ENCODE assay signal across 26 mouse cellular contexts in the genomic region with DNA sequence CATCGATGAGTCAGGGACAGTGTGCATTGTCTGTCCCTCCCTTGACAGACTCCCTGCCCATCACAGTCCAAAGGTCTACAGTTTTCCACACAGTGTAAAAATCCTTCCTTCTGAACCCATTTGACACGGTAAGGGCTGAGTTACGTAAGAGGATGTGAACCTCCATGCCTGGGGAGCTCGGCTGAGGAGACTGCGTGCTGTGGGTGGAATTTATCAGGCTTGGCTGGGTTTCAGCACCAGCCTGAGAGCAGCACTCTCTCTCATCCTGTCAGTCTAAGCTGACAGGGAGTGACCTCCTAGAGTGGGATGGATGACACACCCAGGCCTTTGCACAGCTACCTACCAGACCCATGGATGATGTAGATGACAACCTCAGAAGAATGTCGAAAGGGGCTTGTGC.
DNase-seq lines count a peak whose midpoint lies in the region; ATAC-seq and TF ChIP-seq lines count a peak whose summit lies in the region.
"Had no signal": no experiment of that assay in that cellular context is flagged by ENCODE, and none has a peak within 500 bp of the region (broad histone marks: within the 10 kb centered on the region; RNA-seq: fewer than 3 reads in every experiment).

No protein-coding gene starts in this region.

- H3K27me3 ChIP-seq in kidney, embryonic 16.5 days (ENCODE audit: insufficient read depth, low read length): no peaks in the 10 kb centered on the region
- H3K27me3 ChIP-seq in midbrain, postnatal 0 days (ENCODE audit: insufficient read depth, low read length): no peaks in the 10 kb centered on the region
- H3K27me3 ChIP-seq: embryonic facial prominence, embryonic 13.5 days; forebrain, embryonic 12.5 days; hindbrain, embryonic 15.5 days; limb, embryonic 15.5 days; lung, embryonic 15.5 days; megakaryocyte, embryonic 14.5 days; midbrain, embryonic 13.5 days had no signal

- H3K4me3 ChIP-seq in kidney, embryonic 16.5 days (ENCODE audit: low read length): no peak overlapping the region
- H3K4me3 ChIP-seq in midbrain, postnatal 0 days (ENCODE audit: low read depth, low read length): no peak overlapping the region
- H3K4me3 ChIP-seq: embryonic facial prominence, embryonic 13.5 days; erythroblast, embryonic 14.5 days; forebrain, embryonic 12.5 days; heart, embryonic 10.5 days; hindbrain, embryonic 15.5 days; limb, embryonic 15.5 days; lung, embryonic 15.5 days; megakaryocyte, embryonic 14.5 days; midbrain, embryonic 13.5 days had no signal

- H3K4me1 ChIP-seq in kidney, embryonic 16.5 days (ENCODE audit: insufficient read depth, low read length): no peaks in the 10 kb centered on the region
- no peaks in the 10 kb centered on the region for H3K4me1 ChIP-seq in midbrain, postnatal 0 days (ENCODE audit: insufficient read depth, low read length)
- H3K4me1 ChIP-seq: embryonic facial prominence, embryonic 13.5 days; forebrain, embryonic 12.5 days; heart, embryonic 10.5 days; limb, embryonic 15.5 days; lung, embryonic 15.5 days; megakaryocyte, embryonic 14.5 days; midbrain, embryonic 13.5 days had no signal

- no peaks in the 10 kb centered on the region for H3K9me3 ChIP-seq in kidney, embryonic 16.5 days (ENCODE audit: low read length)
- no peaks in the 10 kb centered on the region for H3K9me3 ChIP-seq in midbrain, postnatal 0 days (ENCODE audit: low read length)
- H3K9me3 ChIP-seq: embryonic facial prominence, embryonic 13.5 days; forebrain, embryonic 12.5 days; heart, embryonic 10.5 days; hindbrain, embryonic 15.5 days; limb, embryonic 15.5 days; lung, embryonic 15.5 days; megakaryocyte, embryonic 14.5 days; midbrain, embryonic 13.5 days had no signal

- no peak for ATAC-seq in kidney, embryonic 16.5 days (ENCODE audit: low FRiP score, low TSS enrichment)
- no peak for ATAC-seq in midbrain, postnatal 0 days (ENCODE audit: low FRiP score)
- ATAC-seq: midbrain, embryonic 13.5 days had no signal

- WGBS in kidney, embryonic 16.5 days: 66% methylated on average over 6 of the region's 6 CpGs
- 68% methylated on average over 6 of the region's 6 CpGs for WGBS in midbrain, postnatal 0 days

- DNase-seq in adrenal gland, postnatal 14 days: peak; percentile 5
- DNase-seq in adrenal gland, adult 18-20 months (ENCODE audit: low spot score in 2 of 2): no peak
- DNase-seq in kidney, adult 8-10 months: peak; percentile 7 to 15
- DNase-seq in right cerebral cortex, postnatal 36 days (ENCODE audit: low spot score in 2 of 2): peak; percentile 22 to 45
- no peak for DNase-seq in right cerebral cortex, postnatal 25 days
- DNase-seq in midbrain, postnatal 0 days (ENCODE audit: low spot score): no peak
- DNase-seq: cerebellum, adult 18-20 months; cerebellum, postnatal 36 days; embryo, embryonic 11 days; gastrocnemius, postnatal 10 days; kidney, postnatal 10 days; lung, postnatal 36 days; right cerebral cortex, postnatal 4 days; thymus, postnatal 25 days had no signal

- H3K4me2 ChIP-seq in kidney, embryonic 16.5 days (replicated peaks; ENCODE audit: low read depth, low read length): no peak overlapping the region
- no peak overlapping the region for H3K4me2 ChIP-seq in midbrain, postnatal 0 days (ENCODE audit: low read depth, low read length, poor library complexity, severe bottlenecking)
- H3K4me2 ChIP-seq: embryonic facial prominence, embryonic 13.5 days; forebrain, embryonic 12.5 days; hindbrain, embryonic 15.5 days; limb, embryonic 15.5 days; lung, embryonic 15.5 days; midbrain, embryonic 13.5 days had no signal

- H3K27ac ChIP-seq in kidney, embryonic 16.5 days (ENCODE audit: low read length): no peak overlapping the region
- no peak overlapping the region for H3K27ac ChIP-seq in midbrain, postnatal 0 days (ENCODE audit: low read depth, low read length)
- H3K27ac ChIP-seq: embryonic facial prominence, embryonic 13.5 days; forebrain, embryonic 12.5 days; heart, embryonic 10.5 days; hindbrain, embryonic 15.5 days; limb, embryonic 15.5 days; liver, embryonic 14.5 days; lung, embryonic 15.5 days; midbrain, embryonic 13.5 days had no signal

- no peak overlapping the region for H3K9ac ChIP-seq in kidney, embryonic 16.5 days (replicated peaks; ENCODE audit: low read length)
- H3K9ac ChIP-seq in midbrain, postnatal 0 days (replicated peaks; ENCODE audit: low read length, poor library complexity, severe bottlenecking): no peak overlapping the region
- H3K9ac ChIP-seq: embryonic facial prominence, embryonic 13.5 days; forebrain, embryonic 12.5 days; hindbrain, embryonic 15.5 days; limb, embryonic 15.5 days; liver, embryonic 14.5 days; lung, embryonic 15.5 days; midbrain, embryonic 13.5 days had no signal

- TF ChIP-seq CTCF in midbrain, postnatal 0 days (IDR thresholded peaks at IDR 0.05): no peak

- no peaks in the 10 kb centered on the region for H3K36me3 ChIP-seq in kidney, embryonic 16.5 days (ENCODE audit: insufficient read depth, low read length)
- no peaks in the 10 kb centered on the region for H3K36me3 ChIP-seq in midbrain, postnatal 0 days (ENCODE audit: insufficient read depth, low read length)
- H3K36me3 ChIP-seq: embryonic facial prominence, embryonic 13.5 days; forebrain, embryonic 12.5 days; G1E; heart, embryonic 10.5 days; hindbrain, embryonic 15.5 days; limb, embryonic 15.5 days; lung, embryonic 15.5 days; midbrain, embryonic 13.5 days had no signal

Comparison
In these comparisons a context has a peak if more than half of its experiments do, and no peak if none do; other contexts are left out.
1. DNase-seq: peak in adrenal gland, postnatal 14 days (single experiment), kidney, adult 8-10 months (2 of 2) and right cerebral cortex, postnatal 36 days (2 of 2); none in adrenal gland, adult 18-20 months (0 of 2), right cerebral cortex, postnatal 25 days (single experiment) and midbrain, postnatal 0 days (single experiment).